Mouse (Mus musculus): Measurements from ENCODE around the gene Pafah2.

Pafah2 gene

GRCm38 (mm10) chr4:134430381-134431004 lies 34.4 kb downstream of the Pafah2 start:
- peak; percentile 80 for DNase-seq

- no peak for DNase-seq
Observed at GRCm38 (mm10) chr4:134432686-134433360, 36.7 kb downstream of the Pafah2 start.

DNA sequence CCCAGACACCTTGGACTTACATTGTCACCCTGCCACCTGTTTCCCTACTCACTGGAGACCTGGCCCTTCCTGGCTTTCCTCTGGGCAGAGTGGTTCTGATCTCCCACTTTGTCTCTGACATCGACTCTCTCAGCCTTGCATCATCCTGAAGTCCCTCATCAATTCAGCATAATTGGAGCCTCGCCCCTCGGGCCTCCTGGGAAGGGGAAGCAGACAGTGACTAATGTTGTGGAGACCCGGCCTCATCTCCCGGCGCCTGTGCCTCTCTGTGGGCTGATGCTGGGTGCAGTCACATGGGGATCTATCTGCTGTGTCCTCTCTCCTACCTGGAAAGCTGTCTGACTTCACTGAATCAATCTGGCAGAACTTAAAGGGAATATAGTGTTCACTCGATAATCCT lies 40.1 kb downstream of the Pafah2 start:
- no peak for DNase-seq

DNA sequence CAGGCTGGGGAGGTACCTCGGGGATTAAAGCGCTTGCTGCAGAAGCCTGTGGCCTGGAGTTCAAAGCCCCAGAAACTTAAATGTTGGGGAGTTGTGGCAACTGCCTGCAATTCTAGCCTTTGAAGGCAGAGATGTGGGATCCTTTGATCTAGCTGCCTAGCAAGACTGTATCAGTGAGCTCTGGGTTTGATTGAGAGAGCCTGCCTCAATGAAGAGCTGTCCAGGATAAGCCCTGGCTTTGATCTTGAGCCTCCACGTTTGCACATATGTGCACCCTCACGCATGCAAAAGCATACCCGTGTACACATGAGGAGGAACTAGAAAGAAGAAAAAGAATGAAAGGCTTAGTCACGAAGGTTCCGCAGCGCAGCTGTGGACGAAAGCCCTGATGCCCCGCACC lies 40.5 kb downstream of the Pafah2 start:
- DNase-seq, result no peak

DNA sequence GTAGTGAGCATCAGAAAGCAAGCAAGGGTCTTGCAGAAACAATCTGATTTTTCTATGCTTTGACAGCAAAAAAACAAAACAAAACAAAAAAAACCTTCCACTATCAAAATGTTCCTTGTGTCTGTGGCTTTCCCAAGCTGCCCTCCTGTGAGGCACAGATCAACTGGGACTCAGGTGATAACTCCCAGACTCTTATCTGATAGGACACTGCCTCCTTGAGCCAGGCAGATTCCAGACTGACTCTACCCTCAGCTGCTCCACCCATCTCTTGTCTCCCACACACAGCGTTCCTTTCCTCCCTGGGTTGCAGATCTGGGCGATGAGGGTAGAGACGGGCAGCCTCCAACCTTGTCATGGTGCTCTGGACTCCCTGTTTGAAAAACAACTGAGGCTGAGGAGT lies 43.0 kb downstream of the Pafah2 start:
- no peak for DNase-seq

DNA sequence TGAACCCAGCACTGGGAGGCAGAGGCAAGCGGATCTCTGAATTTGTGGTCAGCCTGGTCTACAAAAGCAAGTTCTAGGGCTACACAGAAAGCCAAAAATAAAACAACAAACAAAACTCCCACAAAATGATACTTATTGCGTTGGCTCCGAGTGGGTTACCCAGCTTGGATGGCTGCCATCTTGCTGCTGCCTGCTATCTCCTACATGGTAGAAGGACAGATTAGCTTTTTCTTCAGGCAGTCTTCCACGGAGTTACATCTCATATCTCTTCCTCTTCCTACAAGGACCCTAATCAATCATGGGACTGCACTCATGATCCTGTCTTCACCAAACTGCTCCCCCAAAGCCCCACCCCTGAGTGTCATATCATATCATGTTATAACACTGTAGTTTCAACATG lies 43.8 kb downstream of the Pafah2 start:
- DNase-seq, result no peak

DNA sequence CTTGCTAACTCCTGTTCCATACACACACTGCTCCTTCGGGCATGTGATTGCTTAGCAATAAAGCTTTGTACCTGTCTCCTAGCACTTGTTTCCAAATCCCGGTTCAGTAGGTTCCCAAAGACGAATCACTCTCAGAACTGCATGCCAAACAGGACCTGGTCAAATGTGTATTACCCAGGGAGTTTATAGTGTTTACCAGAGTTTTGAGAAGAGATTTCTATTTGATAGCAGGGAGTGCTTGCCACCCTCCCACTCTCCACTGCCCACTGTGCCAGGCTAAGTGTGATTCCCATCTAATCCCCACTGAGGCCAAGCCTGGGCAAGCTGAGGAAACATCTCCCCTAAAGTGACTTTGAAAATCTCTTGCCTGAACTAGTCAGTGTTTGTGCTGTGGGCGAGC lies 46.1 kb downstream of the Pafah2 start:
- DNase-seq, result no peak

DNA sequence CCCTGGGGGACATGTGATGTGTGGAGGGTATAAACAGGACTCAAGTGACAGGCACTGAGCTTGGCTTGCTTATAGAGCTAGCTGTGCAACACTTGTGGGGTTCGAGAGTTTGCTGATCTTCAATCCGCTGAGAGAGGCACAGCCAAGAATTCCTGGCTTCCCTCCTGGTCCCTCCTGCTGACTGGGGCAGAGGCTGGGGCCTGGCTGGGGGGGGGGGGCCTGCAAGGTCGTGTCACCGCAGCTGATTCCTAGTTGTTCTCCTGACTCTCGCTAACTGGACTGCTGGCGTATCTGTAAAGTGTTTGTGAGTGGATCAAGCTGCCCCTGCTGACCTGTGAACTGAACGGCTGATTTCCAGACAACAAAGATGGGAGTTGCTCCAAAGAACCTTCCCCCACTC lies 47.5 kb downstream of the Pafah2 start:
- DNase-seq, result no peak

GRCm38 (mm10) chr4:134444949-134445348 lies 48.8 kb downstream of the Pafah2 start:
- no peak for DNase-seq

DNA sequence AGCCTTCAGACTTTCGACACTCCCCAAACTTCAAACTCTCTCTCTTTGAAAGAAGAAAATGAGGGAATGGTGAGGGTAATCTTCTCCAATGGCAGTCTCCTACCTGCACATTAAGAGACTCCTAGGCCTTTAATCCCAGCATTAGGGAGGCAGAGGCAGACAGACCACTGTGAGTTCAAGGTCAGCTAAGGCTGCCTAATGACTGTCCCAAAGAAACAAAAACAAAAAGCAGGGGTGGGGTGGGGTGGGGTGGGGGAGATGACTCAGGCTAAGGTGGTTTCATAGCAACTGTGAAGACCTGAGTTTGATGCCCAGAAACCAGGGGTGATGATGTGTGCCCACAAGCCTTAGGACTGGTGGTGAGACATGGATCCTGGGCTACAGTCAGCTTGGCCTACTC lies 49.4 kb downstream of the Pafah2 start:
- DNase-seq, result no peak

DNA sequence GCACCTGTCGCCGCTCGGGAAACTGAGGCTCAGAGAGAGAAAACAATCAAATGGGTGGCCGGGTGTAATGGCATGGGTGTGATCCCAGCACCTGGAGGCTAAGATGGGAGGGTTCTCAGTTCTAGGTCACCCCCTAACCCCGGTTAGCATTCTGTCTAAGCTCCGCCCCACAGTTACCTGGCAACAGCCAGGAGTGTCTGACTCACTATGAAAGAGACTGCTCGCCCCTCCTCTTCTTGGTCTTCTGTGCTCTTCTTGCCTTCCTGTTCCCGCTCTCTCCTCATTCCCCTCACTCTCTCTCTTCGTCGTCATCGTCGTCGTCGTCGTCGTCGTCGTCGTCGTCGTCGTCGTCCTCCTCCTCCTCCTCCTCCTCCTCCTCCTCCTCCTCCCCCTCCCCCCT lies 51.8 kb downstream of the Pafah2 start:
- DNase-seq, result no peak

DNA sequence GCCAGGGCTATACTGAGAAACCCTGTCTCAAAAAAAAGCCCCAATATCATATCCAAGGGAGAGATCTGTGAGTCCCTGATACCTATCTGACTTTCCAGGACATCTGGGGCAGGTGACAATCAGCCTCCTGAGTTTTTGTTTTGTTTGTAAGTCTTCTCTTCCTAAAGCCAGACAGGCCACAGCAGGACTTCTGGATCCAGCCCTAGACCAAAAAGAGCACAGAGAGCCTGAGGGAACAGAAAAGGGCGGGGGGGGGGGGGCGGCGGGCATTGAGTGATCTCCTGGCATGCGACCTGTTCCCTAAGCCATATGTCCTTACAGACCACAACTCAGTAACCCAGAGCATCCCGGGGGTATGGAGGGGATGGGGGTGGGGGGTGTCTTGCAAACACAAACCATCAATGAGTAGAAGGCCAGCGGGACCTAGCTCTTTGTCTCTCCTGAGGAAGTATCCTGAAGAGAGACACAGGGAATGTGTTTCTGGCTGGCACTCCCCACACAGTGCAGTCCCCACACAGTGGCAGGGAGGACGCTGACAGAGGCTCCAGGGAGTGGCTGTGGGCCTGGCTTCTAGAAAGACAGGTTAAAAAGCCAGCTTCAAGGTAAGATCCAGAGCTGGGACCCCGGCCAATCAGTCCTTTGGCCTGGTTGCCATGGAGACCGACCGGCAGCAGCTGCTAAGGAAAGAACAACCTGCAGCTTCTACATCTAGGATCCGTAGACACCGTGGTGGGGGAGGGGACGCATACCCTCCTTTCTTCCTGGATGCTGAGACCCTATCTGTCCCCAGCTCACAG lies 53.7 kb downstream of the Pafah2 start:
- peak; percentile 79 for DNase-seq

DNA sequence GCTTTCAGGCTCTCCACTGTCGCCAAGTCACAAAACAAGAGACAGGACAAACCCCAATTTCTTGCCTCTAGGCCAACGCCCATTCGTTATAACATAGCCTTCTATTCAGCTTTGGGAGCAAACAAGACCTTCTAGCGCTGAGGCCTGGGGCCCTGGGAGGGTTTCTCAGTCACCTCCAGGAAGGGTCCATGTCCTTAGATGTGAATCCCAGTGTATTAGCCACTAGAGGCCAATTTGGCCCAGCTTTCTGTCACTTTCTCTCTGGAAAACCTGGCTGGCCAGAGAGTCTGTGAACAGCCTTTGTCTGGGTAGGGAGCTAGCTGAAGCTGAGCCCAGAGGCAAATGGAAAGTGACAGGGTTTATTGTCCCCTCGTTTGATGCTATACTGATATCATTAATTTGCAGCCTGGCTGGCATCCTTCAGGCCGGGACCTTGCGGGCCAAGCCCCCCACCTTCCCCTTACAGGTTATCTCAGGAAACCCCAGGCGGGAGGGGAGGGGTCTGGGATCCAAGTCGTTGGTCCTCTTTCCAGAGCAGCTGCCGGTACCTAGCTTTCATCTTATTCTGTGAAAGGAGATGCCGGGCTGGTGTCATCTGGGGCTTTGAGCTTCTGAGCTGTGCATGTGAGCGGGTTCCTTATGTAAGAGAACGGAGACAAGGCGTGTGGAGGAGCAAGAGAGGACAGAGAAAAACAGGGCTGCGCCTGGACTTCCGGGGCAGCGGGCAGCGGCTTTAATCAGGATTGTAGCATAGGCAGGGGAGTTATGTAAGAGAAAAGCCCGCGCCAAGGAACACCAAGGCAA lies 54.5 kb downstream of the Pafah2 start:
- peak; percentile 69 for DNase-seq

DNA sequence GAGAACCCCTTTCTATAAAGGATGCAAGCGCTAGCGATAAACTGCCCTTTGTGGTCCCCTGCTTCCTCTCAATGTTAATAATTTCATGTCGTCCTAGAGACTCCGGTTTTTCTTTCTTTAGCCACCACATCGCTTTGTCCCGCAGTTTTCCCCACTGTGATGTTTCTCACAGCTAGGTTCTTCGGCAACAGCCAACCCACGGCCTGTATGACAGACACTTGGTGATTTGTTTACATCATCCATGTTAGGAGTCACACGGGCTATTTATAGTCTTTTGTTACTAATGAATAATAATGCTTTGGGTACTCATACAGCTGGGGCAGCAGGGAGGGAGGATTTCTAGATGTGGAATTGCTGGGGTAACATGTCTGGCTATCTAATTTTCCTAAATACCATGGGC lies 55.4 kb downstream of the Pafah2 start:
- DNase-seq, result no peak

GRCm38 (mm10) chr4:134453619-134454400 lies 57.7 kb downstream of the Pafah2 start:
- DNase-seq, result peak; percentile 61

DNA sequence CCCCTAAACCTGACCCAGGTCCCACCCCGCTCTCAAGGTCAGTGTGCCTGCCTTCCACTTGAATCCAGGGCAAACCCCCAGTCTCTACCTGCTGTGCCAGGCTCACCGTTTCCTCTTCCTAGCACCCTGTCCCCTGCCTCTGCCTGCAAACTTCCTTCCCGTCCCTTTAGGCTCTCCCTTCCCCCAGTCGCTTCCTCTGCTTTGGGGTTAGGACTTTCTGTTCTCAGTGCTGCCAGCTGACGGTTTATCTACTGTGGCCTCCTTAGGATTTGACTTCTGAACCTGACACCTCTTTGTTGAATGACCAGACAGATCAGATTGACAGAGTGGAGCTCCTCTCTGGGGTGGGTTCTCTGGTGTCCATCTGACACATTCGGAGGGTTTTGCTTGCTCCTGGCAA lies 59.2 kb downstream of the Pafah2 start:
- no peak for DNase-seq

GRCm38 (mm10) chr4:134457130-134457825 lies 61.2 kb downstream of the Pafah2 start:
- no peak for DNase-seq

DNA sequence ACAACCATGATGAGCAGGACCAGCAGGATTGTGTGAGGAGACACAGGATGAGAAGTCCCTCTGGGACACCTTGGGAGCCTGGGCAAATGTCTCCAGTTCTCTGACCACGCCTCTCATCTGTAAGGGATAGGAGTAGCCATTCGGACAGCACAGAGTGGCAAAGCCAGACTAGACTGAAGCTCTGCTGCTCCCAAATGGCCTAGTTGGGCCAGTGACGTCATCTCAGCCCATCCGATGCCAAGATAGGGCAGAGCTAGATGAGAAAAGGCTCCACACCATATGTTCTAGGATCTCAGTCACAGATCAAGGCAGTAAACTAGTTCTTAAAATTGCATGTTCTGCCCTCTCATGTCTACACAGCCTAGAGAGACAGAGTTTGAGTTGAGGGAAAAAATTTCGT lies 62.7 kb downstream of the Pafah2 start:
- peak; percentile 91 for DNase-seq

- DNase-seq, result no peak
Observed at GRCm38 (mm10) chr4:134460277-134460676, 64.2 kb downstream of the Pafah2 start.

DNA sequence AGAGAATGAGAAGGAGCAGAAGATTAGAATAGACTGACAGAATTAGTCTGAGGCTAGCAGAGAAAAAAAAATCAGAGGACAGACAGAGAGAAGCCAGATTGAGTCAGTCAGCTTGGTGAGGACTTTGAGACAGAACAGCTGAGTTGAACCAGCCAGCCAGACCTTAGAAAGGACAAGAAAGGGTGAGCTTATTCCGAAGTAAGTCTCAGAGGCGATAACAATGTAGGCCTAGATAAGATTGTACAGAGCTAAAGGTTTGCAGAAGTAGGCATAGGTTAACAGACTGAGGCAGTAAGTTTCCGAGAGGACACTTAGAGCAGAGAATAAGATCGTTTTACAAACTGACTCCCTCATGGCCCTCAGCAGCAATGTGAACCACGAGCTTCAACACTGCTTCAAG lies 65.1 kb downstream of the Pafah2 start:
- DNase-seq, result no peak

DNA sequence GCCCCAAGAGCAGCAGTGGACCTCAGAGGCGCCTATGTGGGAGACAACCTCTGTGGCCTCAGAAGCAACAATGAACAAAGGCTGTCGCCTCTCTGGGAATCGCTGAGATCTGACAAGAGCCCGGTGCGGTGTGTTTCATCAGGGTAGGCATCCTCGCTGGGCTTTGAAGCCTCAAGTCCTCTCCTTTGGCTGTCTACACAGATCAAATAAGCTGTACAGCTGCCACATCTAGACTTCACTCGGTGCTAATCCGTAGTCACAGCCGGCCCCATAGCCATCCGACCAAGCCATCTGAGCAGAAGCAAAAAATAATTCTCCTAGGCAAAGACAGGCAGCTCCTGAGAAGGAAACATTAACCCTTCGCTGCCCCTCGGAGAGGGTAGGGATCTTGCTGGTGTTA lies 69.7 kb downstream of the Pafah2 start:
- no peak for DNase-seq
